Mouse (Mus musculus) left cerebral cortex, adult 8-10 months (tissue): ENCODE measurements at regions not wholly inside any gene's neighbourhood (a gene's known extent, or its start where the extent isn't known, plus 50 kb on each side); places are given as distances from the start of the nearest gene placed in this dataset.

Experiments
- DNase-seq, 2 experiments: peaks; one replicate each; pipeline ENCODE4 v3.0.0; 2022; ENCODE audit warnings: low spot score in 2 of 2

GRCm38 (mm10) chr16:79718230-79718629 is 627.3 kb upstream of the Tmprss15 start:
- peak in 1 of 2 experiments; percentile 26 for DNase-seq

DNA sequence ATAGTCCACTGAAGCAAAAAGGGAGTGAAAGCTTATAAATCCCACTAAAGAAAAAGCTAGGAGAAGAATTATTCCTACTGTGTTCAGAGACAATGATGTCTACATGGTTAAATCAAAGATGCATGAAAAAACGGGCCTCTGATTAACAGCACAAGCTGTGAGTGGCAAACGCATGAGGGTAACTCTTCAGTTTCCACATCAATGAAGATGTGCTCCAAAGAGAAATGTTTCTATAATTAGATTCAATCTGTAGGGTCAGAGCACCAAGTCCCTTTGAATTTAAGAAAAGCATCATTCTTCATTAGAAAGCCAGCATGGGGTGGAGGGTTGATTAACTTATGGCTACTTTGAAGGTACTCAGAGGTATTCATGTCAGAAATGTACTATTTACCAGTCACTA is 601.5 kb upstream of the Tmprss15 start:
- DNase-seq, result no peak

GRCm38 (mm10) chr16:79651162-79651741 is 560.4 kb upstream of the Tmprss15 start:
- DNase-seq, result no peak

DNA sequence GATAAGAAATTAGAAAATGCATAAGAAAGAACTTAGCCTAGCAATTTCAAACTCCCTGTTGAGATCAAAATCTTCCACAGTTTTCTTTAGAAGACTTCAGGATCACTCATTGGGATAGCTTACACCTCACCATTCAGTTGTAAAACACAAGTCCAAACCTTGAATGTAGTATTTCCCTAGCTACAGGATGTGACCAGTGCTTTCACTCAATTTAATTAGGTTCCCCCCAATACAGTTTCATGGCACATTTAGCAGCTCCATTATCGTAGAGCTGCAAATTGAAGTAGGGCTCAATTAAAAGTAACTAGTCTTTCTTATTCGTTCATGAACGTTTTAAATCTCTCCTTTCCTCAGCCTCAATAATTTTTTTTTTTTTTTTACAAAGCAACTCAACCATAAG is 550.0 kb upstream of the Tmprss15 start:
- DNase-seq, result no peak

GRCm38 (mm10) chr16:79627139-79627538 is 536.2 kb upstream of the Tmprss15 start:
- no peak for DNase-seq

GRCm38 (mm10) chr16:79611002-79611401 is 520.1 kb upstream of the Tmprss15 start:
- no peak for DNase-seq

- no peak for DNase-seq
Observed at GRCm38 (mm10) chr16:79590891-79591290, 500.0 kb upstream of the Tmprss15 start.

DNA sequence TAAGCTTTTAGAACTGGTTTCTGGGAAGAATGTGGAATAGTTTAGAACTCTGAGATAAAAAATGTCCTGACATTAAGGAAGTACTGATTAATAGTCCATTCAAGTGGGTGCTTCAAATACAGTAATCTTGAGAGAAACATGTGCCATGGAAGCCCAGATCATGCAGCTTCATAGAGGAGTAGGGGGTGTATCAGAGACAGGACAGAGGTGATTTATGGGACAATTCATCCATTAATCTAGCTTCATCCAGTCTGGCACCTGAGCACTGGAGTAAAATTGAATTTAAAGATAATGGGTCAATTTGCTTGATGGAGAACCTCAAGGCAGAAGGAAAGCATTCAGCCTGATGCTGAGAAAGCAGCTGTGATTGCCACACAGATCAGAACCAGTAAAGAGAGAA is 494.8 kb upstream of the Tmprss15 start:
- no peak for DNase-seq

GRCm38 (mm10) chr16:79570867-79571266 is 480.0 kb upstream of the Tmprss15 start:
- no peak for DNase-seq

GRCm38 (mm10) chr16:79534370-79534769 is 443.5 kb upstream of the Tmprss15 start:
- DNase-seq, result no peak

GRCm38 (mm10) chr16:79492493-79492892 is 401.6 kb upstream of the Tmprss15 start:
- DNase-seq, result no peak

GRCm38 (mm10) chr16:79450871-79451270 is 360.0 kb upstream of the Tmprss15 start:
- DNase-seq, result no peak

DNA sequence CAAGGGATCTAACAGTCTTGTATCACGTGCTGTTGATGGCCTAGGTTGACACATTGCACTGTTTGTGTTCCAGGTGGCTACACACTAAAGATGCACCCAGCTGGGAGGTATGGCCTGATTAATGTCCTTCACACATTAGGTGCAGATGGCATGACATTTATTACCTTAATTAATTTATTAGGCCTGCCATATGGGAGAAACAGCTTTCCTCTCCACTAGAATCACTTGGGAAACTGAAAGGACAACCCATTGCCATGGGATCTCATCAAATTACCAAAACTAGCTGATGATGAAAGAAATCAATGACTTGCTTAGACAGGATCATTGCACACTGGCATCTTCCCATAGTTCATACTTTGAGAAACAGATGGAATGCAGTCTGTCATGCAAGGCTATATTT is 358.8 kb upstream of the Tmprss15 start:
- no peak for DNase-seq

- no peak for DNase-seq
Observed at GRCm38 (mm10) chr16:79407385-79407784, 316.5 kb upstream of the Tmprss15 start.

- DNase-seq, result peak in 1 of 2 experiments; percentile 12
Observed at GRCm38 (mm10) chr16:79406216-79406615, 315.3 kb upstream of the Tmprss15 start.

- no peak for DNase-seq
Observed at GRCm38 (mm10) chr16:79404064-79404463, 313.2 kb upstream of the Tmprss15 start.

DNA sequence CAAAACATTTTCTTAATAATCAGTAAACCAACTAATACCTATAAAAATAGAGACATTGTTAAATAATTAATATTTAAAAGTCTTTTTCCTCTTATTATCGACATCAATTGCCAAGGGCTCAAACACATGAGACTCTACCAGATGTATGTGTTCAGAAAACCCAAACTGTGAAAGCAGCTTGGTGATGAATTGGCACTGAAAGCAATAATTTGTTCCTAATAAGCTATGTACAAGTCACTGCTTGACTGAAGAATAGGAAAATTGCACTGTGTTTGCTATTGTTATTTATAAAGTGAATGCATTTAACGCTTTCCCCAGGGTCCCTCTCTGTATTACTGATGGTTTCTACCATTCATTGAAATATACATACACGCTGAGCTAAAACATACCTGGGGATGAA is 309.2 kb upstream of the Tmprss15 start:
- DNase-seq, result no peak

DNA sequence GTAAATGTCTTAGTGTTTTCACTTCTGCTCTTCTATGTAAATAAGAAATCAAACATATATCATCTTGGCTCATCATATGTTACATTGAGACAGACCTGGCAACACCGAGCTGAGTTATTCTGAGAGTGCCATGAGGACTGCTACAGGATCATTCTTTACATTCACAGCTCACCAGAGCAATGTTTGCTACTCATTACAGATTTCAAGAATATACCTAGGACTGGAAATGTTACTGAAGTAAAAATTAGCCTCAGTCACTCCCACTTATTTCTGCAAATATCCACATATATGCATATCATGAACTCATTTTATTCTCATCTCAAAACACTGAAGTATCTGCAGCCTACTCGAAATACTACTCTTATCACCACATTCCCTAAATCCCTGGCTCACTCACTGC is 307.6 kb upstream of the Tmprss15 start:
- DNase-seq, result no peak

- DNase-seq, result no peak
Observed at GRCm38 (mm10) chr16:79394425-79394824, 303.5 kb upstream of the Tmprss15 start.

GRCm38 (mm10) chr16:79386421-79386820 is 295.5 kb upstream of the Tmprss15 start:
- no peak for DNase-seq

GRCm38 (mm10) chr16:79350127-79350526 is 259.2 kb upstream of the Tmprss15 start:
- no peak for DNase-seq

DNA sequence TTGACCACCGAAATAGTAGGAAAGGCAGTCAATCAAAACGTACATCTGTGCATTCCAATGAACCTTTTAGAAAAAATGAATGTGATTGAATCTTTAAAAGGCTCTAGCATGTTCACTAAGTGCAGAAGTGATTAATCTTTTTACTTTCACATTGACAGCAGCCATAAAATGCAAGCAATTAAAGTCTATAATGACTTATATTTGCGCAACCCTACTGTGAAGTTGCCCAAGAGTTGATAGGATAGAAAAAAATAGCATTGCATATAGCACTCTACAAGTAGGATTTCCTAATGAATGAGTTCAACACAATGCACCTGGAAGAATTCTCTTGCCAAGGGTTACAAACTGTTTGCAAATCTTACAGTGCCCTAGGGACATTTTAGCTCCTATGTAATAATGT is 251.6 kb upstream of the Tmprss15 start:
- no peak for DNase-seq

- DNase-seq, result no peak
Observed at GRCm38 (mm10) chr16:79336416-79336815, 245.5 kb upstream of the Tmprss15 start.

DNA sequence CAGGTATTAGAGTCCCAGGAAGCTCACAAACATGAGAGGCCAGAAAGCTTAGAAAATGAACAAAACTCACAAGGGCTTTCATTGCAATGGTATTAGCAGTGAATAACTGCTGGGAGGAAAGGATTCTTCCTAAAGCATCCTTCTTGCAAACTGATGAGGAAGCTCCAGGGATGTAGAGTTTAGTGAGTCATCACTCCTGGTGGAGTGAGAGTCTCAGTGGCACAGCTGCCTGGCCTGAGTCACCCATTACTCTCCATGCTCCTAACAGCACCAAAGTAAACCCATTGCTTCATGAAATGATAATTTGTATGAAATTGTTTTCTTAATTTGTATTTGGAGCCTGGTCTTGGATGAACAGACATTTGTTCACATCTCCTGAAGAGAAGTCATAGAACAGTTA is 245.1 kb upstream of the Tmprss15 start:
- no peak for DNase-seq
